Mouse (Mus musculus) hindbrain, postnatal 0 days (tissue): Measurements from ENCODE around the gene Uchl4. TPM values are rescaled to one million over a fixed set of nuclear protein-coding genes. Genes with fewer than 3 reads are reported as not detected.
A peak's percentile ranks its signal among the peaks of the same experiment; 100 is the strongest.

Experiments used
- ATAC-seq: fragments of 200-750 bp; cut with Nextera tagmentation; 2 replicates; pipeline ENCODE4 v1.8.0; 2017; ENCODE audit warnings: mild to moderate bottlenecking, moderate TSS enrichment, moderate library complexity
- DNase-seq: peaks from one replicate; pipeline ENCODE4 v3.0.0-alpha.2; 2015; ENCODE audit warnings: low spot score
- H3K27ac ChIP-seq: fragments of 300-500 bp; sonication (generic); 2 replicates; pipeline ENCODE4 v1.5.1; 2014; ENCODE audit warnings: mild to moderate bottlenecking
- H3K27me3 ChIP-seq: fragments of 300-500 bp; sonication (generic); 2 replicates; pipeline ENCODE4 v1.6.1; 2014; ENCODE audit warnings: low read length, mixed read lengths; ENCODE audit not compliant: insufficient read depth
- H3K36me3 ChIP-seq: fragments of 300-500 bp; sonication (generic); 2 replicates; pipeline ENCODE4 v1.6.1; 2014; ENCODE audit warnings: low read length, mixed read lengths; ENCODE audit not compliant: insufficient read depth
- H3K4me1 ChIP-seq: fragments of 300-500 bp; sonication (generic); 2 replicates; pipeline ENCODE4 v1.6.1; 2014; ENCODE audit warnings: antibody characterized with exemption, low read length, mixed read lengths; ENCODE audit not compliant: insufficient read depth
- H3K4me2 ChIP-seq: fragments of 300-500 bp; sonication (generic); 2 replicates; pipeline ENCODE4 v1.6.1; 2014; ENCODE audit warnings: low read depth, mild to moderate bottlenecking, low read length, moderate library complexity, mixed read lengths
- H3K4me3 ChIP-seq: fragments of 300-500 bp; sonication (generic); 2 replicates; pipeline ENCODE4 v1.5.1; 2014; ENCODE audit warnings: low read length
- H3K9ac ChIP-seq: fragments of 300-500 bp; sonication (generic); replicated peaks from 2 replicates; pipeline ENCODE4 v1.6.1; 2014; ENCODE audit warnings: mild to moderate bottlenecking, low read length, moderate library complexity, mixed read lengths
- H3K9me3 ChIP-seq: fragments of 300-500 bp; sonication (generic); 2 replicates; pipeline ENCODE4 v1.6.1; 2016; ENCODE audit warnings: low read length, mixed read lengths
- CTCF ChIP-seq: IDR thresholded peaks from 2 replicates; pipeline ENCODE4 v1.5.1; 2016; ENCODE audit warnings: antibody characterized with exemption, control low read depth, low read depth
- WGBS: fragments of 180-500 bp; shearing (Covaris S2); extraction: QIAGEN DNeasy Blood & Tissue Kit; methylation state at CpG from one replicate; pipeline ENCODE4 v1.1.7; 2014; 5-methylcytosine and 5-hydroxymethylcytosine counted together
- polyA plus RNA-seq: library from polyadenylated mRNA; unstranded; fragments of >200 nt; fragmentation: Nextera tagmentation; extraction: Ambion mirVana; gene quantifications from 2 replicates; pipeline ENCODE4 v1.2.1, GENCODE M21; 2015
- total RNA-seq: library from RNA; depleted of rRNA; stranded (reverse); fragments of >200 nt; gene quantifications from 2 replicates; pipeline ENCODE4 v1.2.3, GENCODE M21; 2014

The Uchl4 gene
- total and polyA plus RNA-seq, 2 experiments from 2014 or later = 2.3 TPM; not detected in 1

- Histone ChIP-seq H3K9ac (no peak overlapping the region), H3K36me3 (no peaks in the 10 kb centered on the region), H3K4me1 (no peaks in the 10 kb centered on the region), H3K27me3 (no peaks in the 10 kb centered on the region), H3K4me3 (no peak overlapping the region), H3K27ac (no peak overlapping the region), H3K9me3 (no peaks in the 10 kb centered on the region), H3K4me2 (no peak overlapping the region)
- DNase-seq (no peak), ATAC-seq (no peak)
- TF ChIP-seq CTCF = no peak
- 76% methylated on average over 3 of the region's 3 CpGs for WGBS
Measured at GRCm38 (mm10) chr9:64271249-64271648, 36.2 kb downstream of the Uchl4 start.

- Histone ChIP-seq H3K4me3 (no peak overlapping the region), H3K9me3 (no peaks in the 10 kb centered on the region), H3K4me1 (no peaks in the 10 kb centered on the region), H3K36me3 (no peaks in the 10 kb centered on the region), H3K27ac (no peak overlapping the region), H3K4me2 (no peak overlapping the region), H3K27me3 (no peaks in the 10 kb centered on the region), H3K9ac (no peak overlapping the region)
- ATAC-seq (no peak), DNase-seq (peak; percentile 64)
- TF ChIP-seq CTCF = peak; percentile 71
- WGBS = 50% methylated on average over 7 of the region's 7 CpGs
Measured at GRCm38 (mm10) chr9:64272611-64273010, 37.6 kb downstream of the Uchl4 start.

GRCm38 (mm10) chr9:64273757-64274156, 38.8 kb downstream of the Uchl4 start:
- WGBS = 52% methylated on average over 4 of the region's 4 CpGs
- ATAC-seq (no peak), DNase-seq (no peak)
- Histone ChIP-seq H3K4me2 (no peak overlapping the region), H3K4me3 (no peak overlapping the region), H3K27me3 (no peaks in the 10 kb centered on the region), H3K4me1 (no peaks in the 10 kb centered on the region), H3K36me3 (no peaks in the 10 kb centered on the region), H3K9me3 (no peaks in the 10 kb centered on the region), H3K9ac (no peak overlapping the region), H3K27ac (no peak overlapping the region)
- TF ChIP-seq CTCF = no peak

- Histone ChIP-seq H3K4me2 (no peak overlapping the region), H3K4me1 (no peaks in the 10 kb centered on the region), H3K27me3 (no peaks in the 10 kb centered on the region), H3K9me3 (no peaks in the 10 kb centered on the region), H3K9ac (no peak overlapping the region), H3K27ac (no peak overlapping the region), H3K36me3 (no peaks in the 10 kb centered on the region), H3K4me3 (no peak overlapping the region)
- no peak for ATAC-seq
- TF ChIP-seq CTCF = no peak
- no peak for DNase-seq
- 79% methylated on average over 4 of the region's 4 CpGs for WGBS
Measured at GRCm38 (mm10) chr9:64274291-64274690, 39.3 kb downstream of the Uchl4 start.

GRCm38 (mm10) chr9:64274919-64275318, 39.9 kb downstream of the Uchl4 start:
- H3K9ac ChIP-seq = no peak overlapping the region
- H3K27ac ChIP-seq = no peak overlapping the region
- no peak for ATAC-seq
- no peak overlapping the region for H3K4me3 ChIP-seq
- no peaks in the 10 kb centered on the region for H3K9me3 ChIP-seq
- no peak overlapping the region for H3K4me2 ChIP-seq
- DNase-seq = peak; percentile 14
- 77% methylated on average over 1 of the region's 1 CpGs for WGBS
- peak; percentile 39 for TF ChIP-seq CTCF
- H3K4me1 ChIP-seq = no peaks in the 10 kb centered on the region
- no peaks in the 10 kb centered on the region for H3K27me3 ChIP-seq
- H3K36me3 ChIP-seq = no peaks in the 10 kb centered on the region

- Histone ChIP-seq H3K27ac (no peak overlapping the region), H3K27me3 (no peaks in the 10 kb centered on the region), H3K4me3 (no peak overlapping the region), H3K4me2 (no peak overlapping the region), H3K36me3 (no peaks in the 10 kb centered on the region), H3K4me1 (no peaks in the 10 kb centered on the region), H3K9me3 (no peaks in the 10 kb centered on the region), H3K9ac (no peak overlapping the region)
- 64% methylated on average over 8 of the region's 8 CpGs for WGBS
- ATAC-seq = no peak
- peak; percentile 79 for TF ChIP-seq CTCF
- peak; percentile 82 for DNase-seq
Measured at GRCm38 (mm10) chr9:64277706-64278105, 42.7 kb downstream of the Uchl4 start.

GRCm38 (mm10) chr9:64278665-64279310, 43.8 kb downstream of the Uchl4 start:
- 94% methylated on average over 6 of the region's 6 CpGs for WGBS
- no peaks in the 10 kb centered on the region for H3K9me3 ChIP-seq
- no peaks in the 10 kb centered on the region for H3K36me3 ChIP-seq
- H3K4me1 ChIP-seq = no peaks in the 10 kb centered on the region
- H3K9ac ChIP-seq = no peak overlapping the region
- no peak overlapping the region for H3K4me2 ChIP-seq
- H3K27ac ChIP-seq = no peak overlapping the region
- no peaks in the 10 kb centered on the region for H3K27me3 ChIP-seq
- no peak for DNase-seq
- TF ChIP-seq CTCF = no peak
- no peak for ATAC-seq
- H3K4me3 ChIP-seq = no peak overlapping the region
